Mouse (Mus musculus) mouse trophoblast stem cell (cell line): ENCODE measurements around the gene Prap1.

Experiments used
- in situ Hi-C, 2 experiments: fragments of 300-500 bp; cut with MseI, MboI; formaldehyde crosslinking; loops; 2 replicates in 1 of 2; 3 replicates in 1 of 2; pipeline ENCODE4 v1.15.1; 2025

The Prap1 gene

DNA sequence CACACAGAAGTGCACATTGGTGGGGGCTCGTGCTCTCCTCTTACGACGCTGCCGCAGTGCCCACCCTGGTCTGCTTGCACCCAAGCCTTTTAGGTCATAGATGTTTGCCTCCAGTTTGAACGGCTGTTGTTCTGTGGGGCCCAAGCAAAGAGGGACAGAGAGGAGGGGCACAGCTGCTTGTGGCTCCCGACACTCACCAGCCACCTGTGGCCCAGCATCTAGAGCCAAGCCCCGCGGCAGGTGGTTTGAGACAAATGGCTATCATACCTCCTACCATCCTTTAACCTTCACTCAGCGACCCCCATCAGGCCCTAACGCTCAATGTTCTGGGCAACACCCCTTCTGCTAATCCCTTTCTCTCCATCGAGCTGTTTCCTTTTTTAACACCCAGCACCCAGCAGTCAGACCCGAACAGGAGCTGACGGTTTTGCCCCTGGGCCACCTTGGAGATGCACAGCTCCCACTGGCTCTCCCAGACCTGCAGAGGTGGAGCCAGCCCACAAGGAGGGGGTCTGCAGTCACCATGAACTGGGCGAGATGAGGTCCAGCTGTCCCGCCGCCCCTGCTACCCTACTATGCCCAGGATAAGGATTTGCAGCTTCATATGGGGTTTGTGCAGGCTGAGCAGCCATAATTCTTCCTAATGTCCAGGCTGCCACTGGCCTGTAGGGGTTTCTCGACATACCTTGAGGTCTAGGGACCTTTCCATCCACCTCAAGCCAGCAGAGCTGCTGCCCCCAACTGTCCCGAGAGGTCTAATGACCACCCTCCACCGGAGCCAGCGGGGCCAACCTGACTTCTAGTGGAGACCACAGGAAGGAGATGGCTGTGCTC is 11.6 kb upstream of the Prap1 start:
- in situ Hi-C loops = loop anchor here (5.0 to 25.0 kb wide), 2 partner anchors 61 to 731 kb away; partner anchors contain the start of gene Zfp941 (in 1 of the 2)

DNA sequence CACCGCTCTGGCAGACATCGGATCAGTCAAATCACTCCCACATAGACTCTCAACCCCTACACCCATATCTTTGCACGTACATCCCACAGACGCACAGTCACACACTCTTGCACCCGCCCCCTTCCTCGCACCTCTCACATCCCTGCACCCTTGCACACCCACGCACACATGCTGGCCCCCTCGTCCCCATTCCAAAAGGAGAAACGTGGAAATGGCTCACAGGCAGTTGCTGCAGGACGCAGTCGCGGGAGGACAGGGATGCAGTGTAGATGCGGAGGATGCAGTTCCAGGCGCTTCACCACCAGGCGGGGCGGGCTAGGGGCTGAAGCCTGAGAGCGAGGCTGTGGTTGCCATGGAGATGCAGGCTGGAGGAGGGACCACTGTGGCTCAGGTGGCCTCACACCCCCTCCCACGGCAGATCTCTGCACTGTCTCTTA is 10.9 kb upstream of the Prap1 start, which contains the start of gene Caly:
Gene Caly, minus strand, starts transcription at position 307 of the 437 bp plus-strand sequence.
- in situ Hi-C loops = loop anchor here (5.0 to 25.0 kb wide), 2 partner anchors 60 to 730 kb away; partner anchors contain the start of gene Zfp941 (in 1 of the 2)

DNA sequence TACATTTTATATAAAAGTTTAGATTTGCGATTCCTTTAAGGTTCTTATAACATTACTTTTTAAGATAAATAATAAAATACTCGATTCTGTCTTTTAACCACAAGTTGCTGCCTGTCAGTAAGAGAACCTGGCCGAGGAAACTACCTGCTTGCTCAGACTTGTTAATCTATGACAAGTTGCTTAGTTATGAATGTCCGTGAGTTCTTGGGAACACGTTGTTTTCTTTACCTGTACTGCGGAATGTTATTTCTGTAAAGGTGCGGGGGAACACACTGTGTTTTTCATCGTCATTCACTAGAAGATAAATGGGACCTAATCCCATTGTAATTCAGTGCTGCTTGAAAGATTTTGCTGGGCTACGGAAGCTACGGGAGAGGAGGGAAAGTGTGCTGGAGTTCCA is 2.6 kb upstream of the Prap1 start:
- in situ Hi-C loops = loop anchor here in 1 of 2 experiments (25.0 kb wide), 1 partner anchor 722 kb away; the partner anchor contains the start of gene Zfp941

GRCm38 (mm10) chr7:140094954-140095353 is 1.8 kb downstream of the Prap1 start:
- in situ Hi-C loops = loop anchor here in 1 of 2 experiments (25.0 kb wide), 1 partner anchor 717 kb away; the partner anchor contains the start of gene Zfp941

DNA sequence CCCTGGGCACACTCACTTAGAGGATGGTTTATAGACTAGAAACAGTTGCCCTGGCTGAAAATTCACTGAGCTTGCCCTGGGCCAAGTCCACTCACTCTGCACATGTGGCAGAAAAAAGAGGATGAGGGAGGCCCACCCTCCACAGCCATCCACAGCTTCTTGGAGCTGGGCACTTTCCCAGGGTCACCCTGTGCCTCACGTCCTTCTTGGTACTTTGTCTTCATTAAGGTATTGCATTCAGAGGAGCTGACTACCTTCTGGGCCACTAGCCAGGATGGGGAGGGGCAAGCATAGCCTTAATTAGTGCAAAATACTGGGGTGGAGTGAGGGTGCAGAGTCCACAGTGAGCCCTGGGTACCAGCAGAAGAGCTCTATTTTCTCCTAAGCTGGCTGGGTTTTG is 2.4 kb downstream of the Prap1 start:
- in situ Hi-C loops = loop anchor here in 1 of 2 experiments (25.0 kb wide), 1 partner anchor 717 kb away; the partner anchor contains the start of gene Zfp941

DNA sequence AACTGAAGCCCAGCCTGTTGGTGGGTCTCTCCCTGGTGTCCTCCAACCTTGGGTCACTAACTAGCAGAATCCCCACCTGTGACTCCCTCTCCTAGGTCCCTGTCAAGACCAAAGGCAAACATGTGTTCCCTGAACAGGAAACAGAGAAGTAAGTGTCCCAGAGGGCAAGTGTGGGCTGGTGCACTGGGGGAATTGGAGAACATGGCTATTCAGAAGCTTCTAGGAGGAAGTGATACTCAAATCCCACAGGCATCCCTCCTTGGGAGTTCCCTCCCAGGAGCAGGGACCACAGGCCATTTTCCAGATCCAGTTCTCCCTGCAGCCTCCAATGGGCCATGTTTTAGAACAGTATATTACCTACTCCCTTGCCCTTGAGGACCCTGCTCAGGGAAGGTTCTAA is 2.9 kb downstream of the Prap1 start:
- in situ Hi-C loops = loop anchor here in 1 of 2 experiments (25.0 kb wide), 1 partner anchor 716 kb away; the partner anchor contains the start of gene Zfp941

GRCm38 (mm10) chr7:140098466-140098865 is 5.3 kb downstream of the Prap1 start:
- in situ Hi-C loops = loop anchor here in 1 of 2 experiments (25.0 kb wide), 1 partner anchor 714 kb away; the partner anchor contains the start of gene Zfp941

DNA sequence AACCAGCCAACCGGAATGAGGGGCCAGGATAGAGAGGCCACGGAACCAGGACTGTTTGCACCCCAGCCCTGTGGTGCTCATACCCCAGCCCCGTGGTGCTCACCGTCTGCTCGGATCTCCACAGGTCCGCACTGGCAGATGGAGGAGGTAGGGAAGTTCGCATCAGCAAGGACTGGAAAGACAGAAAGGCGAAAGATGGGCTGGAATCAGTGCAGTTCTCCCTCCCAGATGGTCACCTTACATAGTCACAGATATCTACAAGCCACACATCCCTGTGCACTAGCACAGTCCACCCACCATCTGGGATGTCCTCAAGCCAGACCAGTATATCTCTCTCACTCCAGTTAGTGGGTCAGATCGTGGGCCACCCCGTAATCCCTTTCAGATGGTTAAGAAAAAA is 8.3 kb downstream of the Prap1 start:
- in situ Hi-C loops = no loop called here

- in situ Hi-C loops = no loop called here
These were observed 9.0 kb downstream of the Prap1 start, which contains the start of gene Fuom for GRCm38 (mm10) chr7:140101993-140102860. Gene Fuom (minus strand): TSS chr7:140102441.

DNA sequence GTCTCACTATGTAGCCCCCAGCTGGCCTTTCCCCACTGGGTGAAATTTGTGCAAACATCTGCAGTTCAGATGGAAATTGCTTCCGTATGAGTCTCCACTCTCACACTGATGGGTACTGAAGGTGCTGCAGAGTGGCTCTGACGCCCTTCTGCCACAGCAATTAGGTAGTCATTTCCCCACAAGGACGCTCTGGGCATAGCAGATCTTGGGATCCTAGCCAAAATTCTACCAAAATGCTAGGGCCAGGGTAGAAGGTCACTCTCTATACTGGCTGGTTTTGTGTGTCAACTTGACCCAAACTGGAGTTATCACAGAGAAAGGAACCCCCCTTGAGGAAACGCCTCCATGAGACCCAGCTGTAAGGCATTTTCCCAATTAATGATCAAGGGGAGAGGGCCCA is 10.8 kb downstream of the Prap1 start:
- in situ Hi-C loops = no loop called here

- in situ Hi-C loops = no loop called here
These were observed 18.7 kb downstream of the Prap1 start for GRCm38 (mm10) chr7:140111943-140112342.

DNA sequence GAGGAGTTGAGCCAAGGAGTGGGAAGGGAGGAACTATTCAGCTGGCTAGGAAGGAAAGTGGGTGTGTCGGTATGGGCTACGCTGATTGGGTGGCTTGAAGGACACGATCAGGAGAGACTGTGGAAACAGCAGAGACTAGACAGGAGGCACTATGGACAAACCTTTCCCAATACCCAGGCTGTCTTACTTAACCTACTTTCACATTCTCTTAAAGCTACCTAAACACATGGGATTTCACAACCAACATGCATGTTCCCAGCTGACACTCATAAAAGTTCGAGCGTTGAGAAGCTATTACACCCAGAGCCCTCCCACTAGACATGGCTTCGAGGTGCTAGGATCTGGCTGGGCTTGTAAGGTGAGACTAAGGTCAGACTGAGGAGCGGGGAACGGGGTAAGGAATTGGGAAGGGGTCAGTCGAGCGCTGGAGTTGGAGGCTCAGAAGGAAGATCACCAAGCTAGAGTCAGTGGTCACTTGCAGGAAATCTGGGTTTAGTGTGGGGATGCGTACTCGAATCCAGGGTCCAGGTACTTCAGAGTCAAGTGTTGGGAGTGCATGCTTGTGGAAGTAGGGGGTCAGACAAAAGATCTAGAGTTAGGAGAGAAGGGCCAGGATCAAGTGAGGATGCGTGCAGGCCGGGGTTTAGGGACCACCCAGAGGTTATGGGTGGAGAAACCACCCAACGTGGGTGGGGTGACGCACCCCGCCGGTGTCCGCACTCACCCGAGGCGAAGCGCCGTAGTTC is 22.6 kb downstream of the Prap1 start, which contains the start of gene Paox:
Gene Paox, plus strand, starts transcription at position 217 of the 746 bp plus-strand sequence.
- in situ Hi-C loops = no loop called here

DNA sequence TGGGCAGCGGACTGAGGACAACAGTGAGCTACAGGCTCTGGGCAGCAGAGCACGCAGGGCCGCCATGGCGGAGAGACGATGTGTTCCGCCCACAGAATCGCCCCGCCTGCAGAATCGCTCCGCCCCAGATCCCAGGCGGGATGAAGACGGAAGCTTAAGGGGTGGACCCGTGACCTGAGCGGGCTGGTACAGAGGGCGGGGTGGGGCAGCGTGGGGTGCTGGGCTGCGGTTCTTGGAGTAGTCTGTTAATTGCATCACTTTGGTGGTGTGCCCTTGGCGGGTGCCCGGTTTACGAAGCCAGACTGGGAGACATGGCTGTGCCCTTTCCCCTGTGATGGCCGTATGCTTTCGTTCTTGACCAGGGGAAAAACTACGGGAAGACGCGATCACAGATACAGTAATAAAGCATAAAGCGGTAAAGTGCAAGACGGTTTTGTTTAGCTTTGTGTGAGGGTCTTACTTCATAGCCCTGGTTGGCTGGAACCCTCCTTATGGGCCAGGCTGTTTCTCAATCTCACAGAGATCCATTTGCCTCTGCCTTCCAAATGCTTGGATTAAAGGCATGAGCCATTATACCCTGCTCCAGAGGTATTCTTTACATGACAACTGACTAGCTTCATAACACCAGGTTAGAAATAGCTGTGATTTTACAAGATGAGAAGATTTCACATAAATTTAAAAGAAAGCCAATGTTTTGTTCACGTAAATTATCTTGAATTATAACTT is 23.3 kb downstream of the Prap1 start, which contains the start of gene Echs1:
Gene Echs1, minus strand, starts transcription at position 148 of the 726 bp plus-strand sequence.
- in situ Hi-C loops = no loop called here

GRCm38 (mm10) chr7:140120484-140120883 is 27.3 kb downstream of the Prap1 start:
- in situ Hi-C loops = no loop called here

DNA sequence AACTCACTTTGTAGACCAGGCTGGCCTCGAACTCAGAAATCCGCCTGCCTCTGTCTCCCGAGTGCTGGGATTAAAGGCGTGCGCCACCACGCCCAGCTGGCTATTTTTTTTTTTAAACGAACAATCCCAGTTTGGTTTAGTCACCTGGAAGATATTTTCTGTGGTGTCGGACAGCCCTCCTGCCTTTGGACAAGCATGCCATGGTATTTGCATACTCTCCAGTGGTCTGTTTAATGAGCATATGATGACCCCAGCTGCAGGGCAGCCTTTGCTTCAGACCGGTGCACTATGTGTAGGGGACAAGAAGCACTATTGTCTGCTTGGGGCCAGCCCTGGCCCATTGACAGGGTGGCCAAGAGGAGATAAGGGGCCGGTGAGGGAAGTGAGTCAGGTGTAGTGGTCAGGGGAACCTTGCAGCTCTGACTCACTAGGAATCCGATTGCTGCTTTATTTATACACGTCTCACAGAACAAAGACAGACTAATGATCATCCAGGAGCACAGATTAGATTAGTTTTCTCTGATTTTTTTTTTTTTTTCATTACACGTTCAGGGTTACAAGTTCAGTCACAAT is 28.2 kb downstream of the Prap1 start:
- in situ Hi-C loops = no loop called here

DNA sequence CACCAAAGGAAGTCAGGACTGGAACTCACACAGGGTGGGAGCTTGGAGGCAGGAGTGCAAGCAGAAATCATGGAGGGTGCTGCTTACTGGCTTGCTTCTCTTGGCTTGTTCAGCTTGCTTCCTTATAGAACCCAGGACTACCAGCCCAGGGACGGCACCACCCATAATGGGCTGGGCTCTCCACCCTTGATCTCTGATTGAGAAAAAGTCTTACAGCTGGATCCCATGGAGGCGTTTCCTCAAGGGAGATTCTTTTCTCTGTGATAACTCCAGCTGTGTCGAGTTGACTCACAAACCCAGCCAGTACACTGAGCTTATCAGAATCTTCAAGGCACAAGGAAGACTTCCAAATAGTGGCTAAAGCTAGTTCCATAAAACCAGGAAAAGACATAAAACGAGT is 29.6 kb downstream of the Prap1 start:
- in situ Hi-C loops = no loop called here

- in situ Hi-C loops = no loop called here
These were observed 31.2 kb downstream of the Prap1 start for GRCm38 (mm10) chr7:140124382-140124781.

DNA sequence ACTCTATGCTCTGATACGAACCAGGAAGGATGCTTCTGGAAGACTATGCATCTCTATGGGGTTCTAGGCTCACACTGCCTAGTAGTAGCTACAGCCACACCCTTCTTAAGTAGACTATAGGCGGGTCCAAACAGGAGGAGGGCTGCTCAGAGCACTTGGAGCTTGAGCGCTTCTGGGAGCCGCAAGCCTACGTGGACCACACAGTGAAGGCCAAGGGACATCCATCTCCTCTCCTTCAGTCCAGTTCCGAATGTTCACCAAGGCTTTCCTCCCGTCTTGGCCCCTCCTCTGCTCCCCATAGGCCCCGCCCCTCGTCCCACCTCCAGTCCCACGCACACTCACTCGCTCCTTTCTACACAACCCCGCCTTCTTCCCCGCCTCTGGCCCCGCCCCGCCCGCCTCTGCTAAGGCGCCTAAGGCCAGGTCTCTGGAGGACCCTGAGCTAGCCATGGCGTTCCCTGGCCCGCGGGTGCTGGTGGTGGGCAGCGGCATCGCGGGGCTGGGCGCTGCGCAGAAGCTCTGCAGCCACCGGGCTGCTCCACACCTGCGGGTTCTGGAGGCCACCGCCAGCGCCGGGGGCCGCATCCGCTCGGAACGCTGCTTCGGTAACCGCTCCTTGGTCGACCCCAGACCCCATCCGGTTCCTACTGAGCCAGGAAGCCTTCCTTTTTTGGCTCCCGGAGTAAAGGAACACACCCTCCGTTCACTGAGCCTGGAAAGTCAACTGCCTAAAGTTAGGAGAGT is 32.3 kb downstream of the Prap1 start:
- in situ Hi-C loops = no loop called here

GRCm38 (mm10) chr7:140126022-140126350 is 32.8 kb downstream of the Prap1 start:
- in situ Hi-C loops = no loop called here
